Mouse (Mus musculus): ENCODE data around the gene Ceacam5.

The Ceacam5 gene

GRCm38 (mm10) chr7:17712938-17713337, at the start of gene Ceacam5:
TSS of gene Ceacam5 (plus strand) at chr7:17713238.
- DNase-seq (ENCODE audit: low spot score in 2 of 2): no peak

Measured in heart, adult 9 months (tissue).